Mouse (Mus musculus) kidney, postnatal 14 days (tissue): ENCODE results near the gene Fcho2.
A peak's percentile ranks its signal among the peaks of the same experiment; 100 is the strongest.
"Not testable (repeated sequence)": the region's sequence is repeated elsewhere in the genome, so short reads cannot be mapped to it uniquely, and the experiment has no call there.

Source experiments
- DNase-seq: peaks from one replicate; pipeline ENCODE4 v3.0.0; 2022; ENCODE audit warnings: mixed read lengths

Gene Fcho2

DNA sequence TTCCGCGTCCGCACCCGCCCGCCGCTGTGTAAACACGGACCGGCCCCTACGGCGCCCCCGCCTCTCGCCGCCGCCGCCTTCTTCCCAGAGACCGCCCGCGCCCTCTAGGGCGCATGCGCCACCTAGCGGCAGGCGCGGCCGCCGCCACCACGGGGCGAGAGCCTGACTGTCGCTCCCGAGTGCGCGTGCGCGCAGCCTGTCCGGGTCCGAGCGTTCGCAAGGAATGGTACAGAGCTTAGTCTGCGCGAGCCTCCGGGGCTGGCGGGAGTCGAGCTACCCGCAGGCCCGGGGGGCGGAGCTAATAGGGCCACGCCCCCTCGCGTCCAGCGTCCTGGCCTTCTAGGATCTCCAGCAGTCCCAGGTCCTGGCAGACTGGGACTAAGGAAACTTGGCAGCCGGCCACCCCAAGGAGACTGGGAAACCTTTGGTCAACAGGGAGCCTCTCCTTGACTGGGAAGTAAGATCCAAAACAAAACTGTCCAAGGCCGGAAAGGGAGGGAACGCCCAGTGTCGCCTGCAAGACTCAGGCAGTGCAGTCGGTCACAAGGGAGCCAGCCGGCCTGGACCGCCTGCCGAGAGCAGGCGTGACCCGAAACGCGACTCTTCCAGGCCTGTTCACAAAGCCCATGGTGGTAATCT is at the start of gene Fcho2:
TSS of gene Fcho2 (minus strand) at position 303 of the 639 bp plus-strand sequence.
- DNase-seq: peak; percentile 100

DNA sequence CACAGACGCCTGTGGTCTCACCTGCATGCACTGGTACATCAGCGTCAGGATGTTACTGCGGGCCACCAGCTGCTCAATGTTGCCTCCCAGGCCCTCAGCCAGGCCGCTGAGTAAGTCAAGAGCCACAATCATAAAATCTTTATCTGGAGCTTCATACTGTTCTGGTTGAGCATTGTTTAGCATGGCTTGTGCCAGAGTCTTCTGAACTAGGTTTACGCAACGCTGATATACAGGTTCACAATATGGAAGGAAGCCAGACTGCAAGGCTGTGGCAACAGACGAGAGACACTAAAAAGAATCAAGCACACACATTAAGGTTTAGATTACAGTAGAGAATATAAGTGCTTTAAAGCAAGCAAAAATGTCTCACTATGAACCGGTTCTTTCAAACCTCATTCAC is 40.0 kb upstream of the Fcho2 start:
- DNase-seq: no peak

DNA sequence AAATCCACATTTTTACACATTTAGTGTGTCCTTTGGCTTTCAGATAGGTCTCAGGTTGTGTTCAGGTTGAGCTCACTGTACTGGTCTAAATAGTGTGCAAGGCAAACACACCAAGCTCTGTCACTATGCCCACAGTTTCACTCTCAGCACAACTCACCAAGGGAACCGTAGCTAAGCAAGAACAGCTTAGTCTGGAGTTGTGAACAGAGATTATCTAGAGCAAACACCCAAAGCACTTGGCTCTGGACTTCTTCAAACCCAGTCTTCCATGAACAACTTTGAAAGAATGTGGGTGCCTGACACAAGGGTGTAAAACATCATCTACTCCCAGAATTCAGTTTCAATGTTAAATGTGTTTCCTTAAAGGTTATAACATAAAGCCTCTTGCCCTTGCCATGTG is 30.5 kb upstream of the Fcho2 start:
- DNase-seq: no peak

DNA sequence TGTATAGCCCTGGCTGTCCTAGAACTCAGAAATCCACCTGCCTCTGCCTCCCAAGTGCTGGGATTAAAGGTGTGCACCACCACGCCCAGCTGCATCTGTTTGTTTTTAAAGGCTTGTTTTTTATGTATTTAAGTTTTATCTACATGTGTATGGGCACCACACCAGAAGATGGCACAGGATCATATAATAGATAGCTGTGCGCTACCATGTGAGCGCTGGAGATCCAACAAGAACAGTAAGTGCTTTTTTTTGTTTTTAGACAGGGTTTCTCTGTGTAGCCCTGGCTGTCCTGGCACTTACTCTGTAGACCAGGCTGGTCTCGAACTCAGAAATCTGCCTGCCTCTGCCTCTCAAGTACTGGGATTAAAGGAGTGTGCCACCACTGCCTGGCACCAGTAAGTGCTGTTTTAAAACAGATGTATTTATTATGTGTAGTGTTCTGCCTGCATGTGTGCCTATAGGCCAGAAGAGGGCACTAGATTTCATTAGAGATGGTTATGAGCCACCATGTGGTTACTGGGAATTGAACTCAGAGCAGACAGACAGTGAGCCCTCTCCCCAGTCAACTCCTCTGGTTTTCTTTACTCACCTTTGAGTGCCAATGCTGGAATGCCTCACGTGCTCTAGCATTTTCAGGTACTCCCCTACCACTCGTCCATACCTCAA is 21.3 kb upstream of the Fcho2 start:
- DNase-seq: no peak

DNA sequence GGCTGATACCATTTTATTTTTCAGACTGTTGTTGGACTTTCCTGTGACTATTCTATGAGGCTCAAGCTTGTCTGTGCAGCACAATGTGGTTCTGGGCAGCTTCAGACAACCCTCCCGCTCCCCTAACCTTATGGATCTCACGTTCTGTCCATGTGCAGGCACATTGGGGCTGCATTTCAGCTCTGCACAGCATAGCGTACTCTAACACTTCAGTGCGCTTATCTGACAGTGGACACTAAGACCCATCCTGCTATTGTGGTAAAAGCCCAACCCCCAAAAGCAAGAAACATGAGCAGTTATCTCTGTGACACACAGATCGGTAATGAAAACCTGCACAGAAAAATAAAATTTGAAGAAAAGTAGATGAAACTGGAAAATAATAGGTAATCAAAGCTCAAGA is 20.5 kb upstream of the Fcho2 start:
- DNase-seq: no peak

DNA sequence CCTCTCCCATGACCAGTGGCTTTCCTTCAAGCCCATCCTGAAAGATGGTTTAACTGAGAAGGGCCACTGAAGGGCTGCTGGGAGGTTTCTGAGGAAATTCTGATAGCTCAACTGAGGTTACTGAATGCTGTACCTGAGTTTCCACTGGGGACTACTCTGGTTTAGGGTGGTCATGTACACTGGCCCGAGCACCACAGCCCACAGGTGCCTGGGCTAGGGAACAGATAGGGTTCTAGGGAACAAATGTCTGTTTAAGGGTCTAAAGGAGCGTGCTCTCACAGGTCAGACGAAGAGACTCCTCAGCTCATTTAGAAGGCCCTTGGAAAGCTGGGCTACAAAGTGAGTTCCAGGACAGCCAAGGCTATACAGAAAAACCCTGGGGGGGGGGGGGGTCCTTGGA is 19.5 kb upstream of the Fcho2 start:
- no peak for DNase-seq

DNA sequence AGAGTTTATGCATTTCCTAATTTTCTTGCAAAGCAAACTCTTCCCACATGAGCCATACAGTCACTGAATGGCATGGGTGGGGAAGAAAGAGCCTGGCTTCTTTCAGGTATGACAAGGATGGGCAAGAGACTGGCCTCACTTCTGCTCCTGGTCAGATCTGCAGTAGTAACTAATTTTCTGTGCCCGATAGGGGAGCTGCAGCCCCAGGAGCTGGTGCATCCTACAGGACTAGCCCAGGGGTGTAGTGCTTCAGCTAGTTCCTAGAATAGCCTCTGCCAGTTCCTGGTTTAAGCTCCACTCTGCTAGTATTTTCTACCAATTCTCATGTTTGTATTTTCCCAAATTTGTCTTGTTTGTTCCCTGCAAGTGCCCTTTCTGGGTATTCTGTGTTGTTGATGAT is 18.9 kb upstream of the Fcho2 start:
- no peak for DNase-seq

DNA sequence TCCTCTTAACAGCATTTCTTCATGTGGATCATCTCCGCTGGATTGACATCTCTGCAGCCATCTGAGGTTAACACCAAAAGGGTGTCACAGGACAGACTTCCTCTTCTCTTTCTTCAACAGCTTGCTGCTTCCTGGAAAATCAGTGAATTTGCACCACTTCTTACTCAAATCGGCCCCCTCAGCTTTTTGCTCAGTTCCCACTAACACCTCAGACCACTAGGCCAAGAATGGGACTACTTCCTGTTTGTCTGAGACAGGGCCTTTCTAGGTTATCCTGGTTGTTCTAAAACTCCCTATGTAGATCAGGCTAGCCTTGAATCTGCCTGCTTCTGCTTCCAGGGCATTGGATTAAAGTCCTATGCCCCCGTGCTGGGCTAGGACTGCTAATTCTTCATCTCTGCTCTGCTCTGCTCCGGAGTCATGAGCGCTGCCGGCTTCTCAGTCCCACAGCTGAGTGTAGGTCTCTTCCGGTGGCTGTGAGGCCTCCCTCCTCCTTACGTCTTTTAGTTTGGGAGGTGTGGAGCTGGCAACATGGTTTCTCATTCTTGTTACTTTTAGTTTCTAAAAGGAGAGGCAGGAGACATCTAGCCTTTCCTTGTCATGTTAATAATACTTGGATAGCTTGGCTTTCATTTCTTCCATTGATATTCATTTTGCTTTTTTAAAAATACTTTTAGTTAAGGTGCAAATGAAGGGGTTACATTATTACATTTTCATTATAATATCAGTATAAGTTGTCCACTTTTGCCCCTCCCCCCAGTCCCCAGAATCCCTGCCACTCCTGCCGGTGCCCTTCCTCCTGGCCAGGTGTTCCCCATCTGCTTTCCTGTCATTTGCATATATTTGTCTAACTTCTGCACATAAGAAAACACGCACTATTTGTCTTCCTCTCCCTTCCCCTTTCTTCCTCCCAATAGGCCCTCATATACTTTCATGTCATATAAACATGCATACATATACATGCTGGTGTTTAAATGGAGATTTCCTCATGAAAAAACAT is 17.5 kb upstream of the Fcho2 start:
- DNase-seq: no peak

DNA sequence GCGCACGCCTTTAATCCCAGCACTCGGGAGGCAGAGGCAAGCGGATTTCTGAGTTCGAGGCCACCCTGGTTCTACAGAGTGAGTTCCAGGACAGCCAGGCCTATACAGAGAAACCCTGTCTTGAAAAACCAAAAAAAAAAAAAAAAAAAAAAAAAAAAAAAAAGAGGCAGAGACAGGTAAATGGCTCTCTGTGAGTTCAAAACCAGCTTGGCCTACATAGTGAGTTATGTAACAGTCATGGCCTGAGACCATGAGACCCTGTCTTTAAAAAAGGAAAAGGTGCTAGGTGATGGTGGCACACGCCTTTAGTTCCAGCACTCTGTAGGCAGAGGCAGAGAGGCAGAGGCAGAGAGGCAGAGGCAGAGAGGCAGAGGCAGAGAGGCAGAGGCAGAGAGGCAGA is 13.8 kb upstream of the Fcho2 start:
- DNase-seq: not testable (repeated sequence)

DNA sequence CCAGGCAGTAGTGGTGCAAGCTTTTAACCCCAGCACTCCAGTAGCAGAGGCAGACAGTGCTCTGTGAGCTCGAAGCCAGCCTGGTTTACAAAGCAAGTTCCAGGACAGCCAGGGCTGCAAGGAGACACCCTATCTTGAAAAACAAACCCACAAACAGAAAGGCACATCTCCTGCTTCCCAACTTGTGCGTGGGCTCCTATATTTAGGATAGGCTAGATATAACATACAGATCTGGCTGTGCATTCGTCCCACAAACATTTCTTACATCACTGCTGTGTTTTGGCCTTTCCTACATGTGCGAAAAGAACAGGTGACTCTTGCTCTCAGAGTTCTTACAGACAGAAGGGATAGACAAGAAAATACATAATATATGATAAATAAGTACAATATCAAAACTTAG is 10.3 kb upstream of the Fcho2 start:
- no peak for DNase-seq

DNA sequence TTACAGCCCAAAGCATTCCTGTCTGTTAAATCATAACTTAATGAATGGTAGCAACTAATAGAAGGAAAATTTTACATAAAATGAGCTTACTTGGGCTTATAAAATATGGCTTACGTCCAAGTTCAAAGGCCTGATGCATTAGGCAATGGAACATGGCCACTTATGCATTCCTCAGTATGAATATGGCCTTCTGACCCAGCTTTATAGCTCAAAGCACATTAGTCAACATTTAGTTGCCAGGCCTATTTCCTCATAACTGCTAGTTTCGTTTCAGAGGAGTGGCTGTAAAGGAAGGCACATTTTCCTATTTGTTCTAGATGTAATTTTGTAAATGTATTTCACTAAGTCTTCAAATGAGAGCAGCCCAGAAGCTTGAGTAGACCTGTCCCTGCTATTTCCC is 3.8 kb upstream of the Fcho2 start:
- DNase-seq: no peak

DNA sequence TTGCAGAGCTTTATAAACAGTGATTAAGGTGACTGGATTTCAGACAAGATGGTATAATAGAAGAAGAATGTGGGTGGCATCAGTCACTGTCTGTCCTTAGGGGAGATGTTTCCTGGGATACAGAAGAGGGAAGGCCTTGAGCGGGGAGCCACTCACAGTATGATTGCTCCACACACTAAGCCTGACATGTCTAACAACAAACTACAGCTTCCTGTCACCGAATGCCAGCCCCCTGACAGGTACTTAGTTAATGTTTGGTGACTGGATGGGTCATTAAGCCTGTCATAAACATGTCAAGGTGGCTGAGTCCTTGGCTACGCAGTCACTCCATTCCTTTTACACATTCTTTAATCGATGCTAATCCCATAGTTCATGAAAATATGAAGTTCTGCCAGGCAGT is 3.0 kb upstream of the Fcho2 start:
- peak; percentile 61 for DNase-seq

DNA sequence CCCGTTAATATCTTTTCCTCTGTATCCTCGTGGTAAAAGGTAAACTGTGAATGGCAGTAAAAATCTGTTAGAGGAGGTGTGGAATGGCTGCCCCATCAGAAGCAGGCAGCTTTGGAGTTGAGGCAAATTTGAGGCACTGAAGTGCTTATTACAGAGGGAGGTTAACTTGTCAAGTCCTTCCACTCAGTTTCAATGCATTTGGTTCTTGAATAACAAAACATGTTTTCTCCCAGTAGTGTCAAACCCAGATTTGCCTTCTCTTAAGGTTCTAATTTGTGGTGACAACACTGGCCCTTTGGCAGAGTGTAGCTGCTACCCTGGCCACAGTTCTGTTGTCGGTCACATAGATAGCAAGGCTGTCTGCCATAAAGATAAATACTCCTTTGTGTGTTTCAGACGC is 2.5 kb upstream of the Fcho2 start:
- no peak for DNase-seq

DNA sequence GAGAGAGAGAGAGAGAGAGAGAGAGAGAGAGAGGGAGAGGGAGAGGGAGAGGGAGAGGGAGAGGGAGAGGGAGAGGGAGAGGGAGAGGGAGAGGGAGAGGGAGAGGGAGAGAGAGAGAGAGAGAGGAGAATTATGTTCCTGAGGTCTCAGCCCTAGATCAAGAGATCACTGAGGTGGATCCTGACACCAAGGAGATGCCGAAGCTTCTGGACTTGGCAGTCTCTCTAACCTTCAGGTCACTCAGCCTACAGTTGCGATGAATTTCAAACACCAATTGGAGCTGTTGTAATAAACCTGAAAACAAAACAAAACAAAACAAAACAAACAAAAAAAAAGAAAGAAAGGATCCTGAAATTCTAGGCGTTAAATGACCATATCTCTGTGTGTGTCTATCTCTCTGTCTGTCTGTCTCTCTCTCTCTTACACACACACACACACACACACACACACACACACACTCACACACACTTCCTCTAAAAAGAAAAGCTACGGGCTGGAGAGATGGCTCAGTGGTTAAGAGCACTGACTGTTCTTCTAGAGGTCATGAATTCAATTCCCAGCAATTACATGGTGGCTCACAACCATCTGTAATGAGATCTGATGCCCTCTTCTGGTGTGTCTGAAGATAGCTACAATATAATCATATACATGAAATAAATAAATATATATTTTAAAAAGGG is 1.9 kb upstream of the Fcho2 start:
- not testable (repeated sequence) for DNase-seq

DNA sequence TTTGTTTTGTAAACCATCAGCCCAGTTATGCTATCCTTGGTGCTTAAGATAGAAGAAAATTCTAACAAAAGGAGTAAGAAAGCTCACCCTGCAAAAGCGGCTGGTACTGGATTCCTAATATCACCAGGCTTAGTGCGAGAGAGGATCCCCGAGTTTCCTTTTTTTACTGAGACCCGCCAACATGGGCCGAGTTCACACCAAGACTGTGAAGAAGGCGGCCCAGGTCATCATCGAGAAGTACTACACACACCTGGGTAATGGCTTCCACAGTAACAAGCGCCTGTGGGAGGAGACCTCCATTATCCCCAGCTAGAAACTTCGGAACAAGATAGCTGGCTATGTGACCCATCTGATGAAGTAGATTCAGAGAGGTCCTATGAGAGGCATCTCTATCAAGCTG is 1.3 kb upstream of the Fcho2 start:
- DNase-seq: no peak

DNA sequence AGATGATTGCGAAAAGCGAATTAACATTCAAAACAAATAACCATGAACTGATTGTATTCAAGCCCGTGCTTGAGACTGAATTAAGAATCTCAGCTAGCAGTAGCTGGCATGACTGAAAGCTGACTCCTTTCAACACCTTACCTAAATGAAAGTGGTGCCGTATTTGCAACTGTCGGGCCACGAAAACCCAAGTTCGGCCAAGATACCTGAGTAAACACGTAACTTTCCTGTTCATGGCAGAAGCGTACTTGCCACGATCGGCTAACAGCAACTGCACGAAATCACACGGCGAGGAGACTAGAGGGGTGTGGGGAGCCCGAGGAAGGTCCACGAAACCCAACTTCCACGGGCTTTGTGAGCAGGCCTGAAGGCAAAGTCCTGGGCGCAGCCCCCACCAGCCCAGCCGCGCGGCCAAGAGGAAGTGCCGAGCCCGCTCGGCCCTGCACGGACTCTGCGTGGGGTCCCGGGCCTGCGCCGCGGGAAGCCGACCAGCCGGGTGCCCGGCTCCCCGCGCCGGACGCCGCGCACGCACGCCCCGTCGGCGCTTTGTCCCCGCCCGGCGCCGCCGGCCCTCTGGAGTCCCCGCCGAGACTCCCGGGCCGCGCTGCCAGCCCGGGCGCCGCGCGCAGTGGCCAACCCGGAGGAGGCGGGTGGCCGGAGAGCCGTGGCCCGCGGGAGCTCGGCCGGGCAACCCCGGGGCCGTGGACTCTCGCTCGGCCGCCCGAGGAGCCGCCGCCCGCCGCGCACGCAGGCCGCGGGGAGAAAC is 791 bp downstream of the Fcho2 start:
- DNase-seq: peak; percentile 79

DNA sequence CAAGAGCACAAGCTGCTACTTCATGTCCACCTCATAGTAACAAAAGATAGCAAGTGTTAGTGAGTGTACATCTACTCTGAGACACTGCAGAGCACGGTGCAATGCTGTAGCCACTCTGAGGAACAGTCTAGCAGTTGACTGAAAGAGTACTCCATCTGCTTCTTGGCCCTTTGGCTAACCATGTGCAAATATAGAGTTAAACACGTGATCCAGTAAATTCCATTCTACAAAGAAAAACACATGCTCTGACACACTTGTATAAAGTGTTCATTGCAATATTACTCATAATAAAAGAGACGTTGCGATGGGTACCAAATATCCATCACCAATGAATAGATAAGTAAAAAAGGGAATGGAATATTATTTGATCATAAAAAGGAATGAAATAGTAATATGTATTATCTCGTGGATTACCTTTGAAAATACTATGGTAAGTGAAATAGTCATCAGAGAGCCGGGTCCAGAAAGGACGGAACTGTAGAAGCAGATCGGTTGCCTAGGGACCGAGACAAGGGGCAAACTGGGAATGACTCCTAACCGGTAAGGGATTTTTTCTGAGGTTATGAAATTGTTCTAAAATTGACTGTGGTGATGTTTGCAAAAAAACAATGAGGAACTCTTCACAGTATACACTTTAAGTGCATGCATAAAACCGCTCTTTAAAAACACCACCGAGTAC is 1.5 kb downstream of the Fcho2 start:
- no peak for DNase-seq

DNA sequence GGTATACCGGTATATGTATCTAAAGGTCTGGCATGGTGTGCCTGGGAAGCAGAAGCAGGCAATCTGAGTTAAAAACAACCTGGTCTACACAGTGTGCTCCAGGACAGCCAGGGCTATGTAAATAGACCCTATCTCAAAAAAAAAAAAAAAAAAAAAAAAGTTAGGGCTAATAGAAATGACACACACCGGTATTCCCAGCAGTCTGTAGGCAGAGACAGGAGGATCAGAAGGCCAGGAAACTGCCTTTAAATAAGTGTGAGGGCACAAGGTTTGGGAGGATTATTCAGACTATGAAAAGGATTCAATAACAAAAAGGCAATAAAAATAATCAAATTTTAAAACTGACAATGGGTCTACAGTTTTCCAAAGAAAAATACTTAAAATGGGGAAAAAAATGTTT is 2.1 kb downstream of the Fcho2 start:
- no peak for DNase-seq

DNA sequence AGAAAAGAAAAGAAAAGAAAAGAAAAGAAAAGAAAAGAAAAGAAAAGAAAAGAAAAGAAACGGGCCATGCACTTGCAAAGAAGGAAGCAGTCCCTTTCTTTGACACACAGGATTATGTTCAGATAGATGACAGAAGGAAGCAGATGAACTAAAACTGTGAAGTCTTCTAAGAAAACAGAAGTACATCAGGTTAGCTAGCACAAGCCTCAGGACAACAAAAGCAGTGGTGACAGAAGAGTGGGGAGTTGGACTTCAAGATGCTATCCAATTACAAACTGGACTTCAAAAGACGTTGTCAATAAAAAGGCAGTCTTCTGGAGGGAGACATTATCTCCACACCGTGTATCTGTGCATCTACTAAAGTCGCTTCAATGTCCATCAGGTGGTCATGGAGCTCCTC is 3.0 kb downstream of the Fcho2 start:
- no peak for DNase-seq

DNA sequence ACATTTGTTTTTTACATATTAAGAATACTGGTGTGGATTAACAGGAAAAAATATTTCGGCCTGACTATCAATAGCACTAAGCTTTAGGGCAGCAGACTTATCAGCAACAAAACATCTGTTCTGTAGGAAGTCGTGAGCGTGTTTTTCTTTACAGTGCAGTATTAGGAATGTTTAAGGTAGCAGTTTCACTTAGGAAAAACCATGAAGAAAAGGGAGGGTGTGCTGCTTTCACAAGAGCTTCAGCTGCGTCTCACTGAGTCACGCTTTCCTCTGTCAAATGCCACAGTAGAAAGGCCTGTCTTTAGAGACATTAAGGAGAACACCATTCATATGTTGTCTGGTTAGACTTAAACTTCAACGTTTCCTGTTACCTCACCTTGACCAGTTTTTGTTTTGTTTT is 5.1 kb downstream of the Fcho2 start:
- no peak for DNase-seq

DNA sequence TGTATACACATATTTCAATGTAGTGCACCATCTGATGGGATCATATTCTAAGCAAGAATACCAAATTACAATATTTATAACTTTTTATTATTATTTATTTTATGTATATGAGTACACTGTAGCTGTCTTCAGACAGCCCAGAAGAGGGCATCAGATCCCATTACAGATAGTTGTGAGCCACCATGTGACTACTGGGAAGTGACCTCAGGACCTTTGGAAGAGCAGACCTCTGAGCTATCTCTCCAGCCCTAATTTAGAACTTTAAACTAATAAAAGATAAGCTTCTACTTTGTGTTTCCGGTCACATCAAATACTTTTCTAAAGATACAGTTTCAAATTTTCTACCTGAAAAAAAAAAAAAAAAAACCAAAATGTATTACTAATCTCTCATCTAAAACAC is 6.2 kb downstream of the Fcho2 start:
- no peak for DNase-seq

DNA sequence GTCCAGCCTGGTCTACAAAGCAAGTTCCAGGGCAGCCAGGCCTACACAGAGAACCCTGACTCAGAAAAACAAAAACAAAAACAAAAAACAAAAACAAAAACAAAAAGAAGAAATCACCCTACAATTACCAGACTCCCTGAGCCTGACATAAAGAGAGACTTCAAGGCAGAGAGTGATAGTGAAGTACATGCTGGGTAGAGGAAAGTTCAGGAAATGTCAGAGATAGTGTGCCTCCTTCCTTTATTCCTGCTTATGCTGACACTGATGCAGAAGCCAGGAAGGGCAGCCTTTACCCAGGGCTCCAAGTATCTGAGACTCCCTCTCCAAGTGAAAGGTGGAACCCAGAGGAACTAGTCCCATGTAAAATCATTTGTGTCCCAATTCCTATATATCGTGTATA is 10.8 kb downstream of the Fcho2 start:
- DNase-seq: no peak
